ENCODE assay signal across 19 mouse cellular contexts in genomic region chr13:96702567-96703278, GRCm38 (mm10). TPM values are rescaled to one million over a fixed set of nuclear protein-coding genes. Genes with fewer than 3 reads are reported as not detected.
"Had no signal": no experiment of that assay in that cellular context is flagged by ENCODE, and none has a peak within 500 bp of the region (broad histone marks: within the 10 kb centered on the region; RNA-seq: fewer than 3 reads in every experiment).

No protein-coding gene starts in this region.

- H3K9ac ChIP-seq: liver, embryonic 15.5 days; midbrain, embryonic 12.5 days; neural tube, embryonic 13.5 days had no signal

- H3K27me3 ChIP-seq: liver, embryonic 15.5 days; midbrain, embryonic 12.5 days; neural tube, embryonic 13.5 days had no signal

- H3K9me3 ChIP-seq: limb, embryonic 10.5 days; liver, embryonic 15.5 days; megakaryocyte, embryonic 14.5 days; midbrain, embryonic 12.5 days; neural tube, embryonic 13.5 days had no signal

- H3K4me2 ChIP-seq: liver, embryonic 11.5 days; liver, embryonic 15.5 days; midbrain, embryonic 12.5 days; neural tube, embryonic 13.5 days had no signal

- H3K27ac ChIP-seq: left cerebral cortex, adult 2 months; limb, embryonic 10.5 days; liver, embryonic 15.5 days; macrophage; midbrain, embryonic 12.5 days; neural tube, embryonic 13.5 days had no signal

- H3K4me1 ChIP-seq: limb, embryonic 10.5 days; midbrain, embryonic 12.5 days; neural tube, embryonic 13.5 days had no signal

- H3K36me3 ChIP-seq: limb, embryonic 10.5 days; liver, embryonic 15.5 days; midbrain, embryonic 12.5 days; neural tube, embryonic 13.5 days had no signal

- H3K4me3 ChIP-seq: left cerebral cortex, adult 2 months; limb, embryonic 10.5 days; liver, embryonic 15.5 days; megakaryocyte, embryonic 14.5 days; midbrain, embryonic 12.5 days; neural tube, embryonic 13.5 days had no signal

- DNase-seq: kidney, adult 11 months; kidney, postnatal 14 days; retina, postnatal 1 day; right cerebral cortex, postnatal 4 days; thymus, postnatal 36 days had no signal

- ATAC-seq: midbrain, embryonic 16.5 days had no signal

RNA-seq across cellular contexts. Expression of gene Ankrd31, which starts 45.3 kb away (rescaled TPM):
- polyA plus RNA-seq: kidney, embryonic 14.5 days; large intestine, adult 2 months; limb, embryonic 10.5 days; liver, embryonic 11.5 days; macrophage; neural tube, embryonic 13.5 days; spleen, adult 2 months; stomach, embryonic 16.5 days; thymus, postnatal 0 days had no signal
